Mouse (Mus musculus): Measurements from ENCODE around the gene Cr1l. TPM values are rescaled to one million over a fixed set of nuclear protein-coding genes. Genes with fewer than 3 reads are reported as not detected.

The Cr1l gene
- total RNA-seq, 1 experiment from 2014 or later = 162 TPM

Other genes starting within 250 kb of the Cr1l start
- gene Cd34, start 192.8 kb downstream of the Cr1l start, total RNA-seq (2017) = 809 and 896 TPM in 2 replicates
- 1.2 and 3.0 TPM in 2 replicates for gene Cd46, start 39.3 kb downstream of the Cr1l start, total RNA-seq (2017)
- 3.4 TPM in 1 of 2 replicates, not detected in the other for gene Cr2, start 45.1 kb upstream of the Cr1l start, total RNA-seq (2017)

Data from hematopoietic stem cell, adult 5-6 weeks (primary cell).